Mouse (Mus musculus) spleen, adult 2 months (tissue): ENCODE data around the gene Btbd6. TPM values are rescaled to one million over a fixed set of nuclear protein-coding genes. Genes with fewer than 3 reads are reported as not detected.

ENCODE experiments used
- DNase-seq, 2 experiments: peaks; one replicate each; pipeline versions ENCODE4 v3.0.0 to v3.0.0-alpha.2; 2012 to 2021; ENCODE audit warnings: low spot score in 2 of 2, low read depth in 1 of 2
- H3K27ac ChIP-seq: fragments of 200-500 bp; 2 replicates; pipeline ENCODE4 v1.5.1; 2012; ENCODE audit warnings: low read length, inconsistent platforms; ENCODE audit not compliant: insufficient read depth
- H3K27me3 ChIP-seq: fragments of 200-500 bp; 2 replicates; pipeline ENCODE4 v1.6.1; 2012; ENCODE audit warnings: mild to moderate bottlenecking, moderate library complexity, low read length, inconsistent platforms; ENCODE audit not compliant: control insufficient read depth, insufficient read depth
- H3K36me3 ChIP-seq: fragments of 200-500 bp; 2 replicates; pipeline ENCODE4 v1.6.1; 2012; ENCODE audit warnings: mild to moderate bottlenecking, low read length, inconsistent platforms; ENCODE audit not compliant: control insufficient read depth, insufficient read depth
- H3K4me1 ChIP-seq: fragments of 200-500 bp; 2 replicates; pipeline ENCODE4 v1.6.1; 2011; ENCODE audit warnings: inconsistent platforms; ENCODE audit not compliant: control insufficient read depth, insufficient read depth, insufficient read length
- H3K4me3 ChIP-seq: fragments of 200-500 bp; 2 replicates; pipeline ENCODE4 v1.5.1; 2011; ENCODE audit warnings: mild to moderate bottlenecking, inconsistent platforms; ENCODE audit not compliant: insufficient read depth, insufficient read length; ENCODE audit errors: extremely low read depth
- CTCF ChIP-seq: fragments of 200-500 bp; IDR thresholded peaks from 2 replicates; pipeline ENCODE4 v1.5.1; 2011; ENCODE audit warnings: mild to moderate bottlenecking, inconsistent platforms; ENCODE audit not compliant: insufficient read depth, insufficient read length, insufficient replicate concordance; ENCODE audit errors: extremely low read depth
- POLR2A ChIP-seq: fragments of 200-500 bp; IDR thresholded peaks from 2 replicates; pipeline ENCODE4 v1.6.1; 2011; ENCODE audit warnings: low read depth, low read length, inconsistent platforms
- WGBS: fragments of 180-500 bp; shearing (Covaris S2); methylation state at CpG from one replicate; pipeline ENCODE4 v1.1.7; 2018; 5-methylcytosine and 5-hydroxymethylcytosine counted together
- polyA plus RNA-seq: library from polyadenylated mRNA; depleted of rRNA; stranded (reverse); fragments of >200 nt; gene quantifications from 2 replicates; pipeline ENCODE4 v1.2.3, GENCODE M21; 2012

Gene Btbd6
- polyA plus RNA-seq, 1 experiment, result 22.3 TPM

DNA sequence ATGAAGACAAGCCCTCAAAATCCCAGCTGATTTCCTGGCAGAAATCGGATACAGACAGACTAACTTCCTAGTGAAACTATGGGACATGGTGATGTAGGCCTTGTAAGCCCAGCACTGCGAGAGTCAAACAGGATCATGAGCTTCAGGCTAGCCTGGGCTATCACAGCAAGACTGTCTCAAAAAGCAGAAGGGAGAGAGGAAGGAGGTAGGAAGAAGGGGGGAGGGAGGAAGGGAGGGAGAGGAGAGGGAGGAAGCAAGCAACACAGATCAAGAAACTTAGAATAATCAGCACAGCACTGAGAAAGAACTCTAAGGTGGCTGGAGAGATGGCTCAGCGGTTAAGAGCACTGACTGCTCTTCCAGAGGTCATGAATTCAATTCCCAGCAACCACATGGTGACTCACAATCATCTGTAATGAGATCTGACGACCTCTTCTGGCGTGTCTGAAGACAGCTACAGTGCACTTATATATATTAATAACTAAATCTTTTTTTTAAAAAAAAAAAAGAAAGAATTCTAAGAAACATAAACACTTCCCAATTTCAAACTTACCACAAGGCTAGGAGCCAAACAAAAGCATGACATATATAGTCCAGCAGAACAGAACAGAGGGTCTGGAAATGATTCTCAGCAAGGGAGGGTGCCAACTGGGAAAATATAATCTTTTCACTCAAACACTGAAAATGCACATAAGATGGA is 14.6 kb downstream of the Btbd6 start:
- no peak overlapping the region for H3K4me3 ChIP-seq
- WGBS, result 71% methylated on average over 5 of the region's 5 CpGs
- H3K4me1 ChIP-seq, result peaks cover 6% of the 10 kb centered on the region; the same call in 1 of the 2 replicates
- no peak for DNase-seq
- H3K36me3 ChIP-seq, result peaks cover 16% of the 10 kb centered on the region
- H3K27me3 ChIP-seq, result no peaks in the 10 kb centered on the region
- TF ChIP-seq POLR2A (no peak), CTCF (no peak)
- no peak overlapping the region for H3K27ac ChIP-seq

DNA sequence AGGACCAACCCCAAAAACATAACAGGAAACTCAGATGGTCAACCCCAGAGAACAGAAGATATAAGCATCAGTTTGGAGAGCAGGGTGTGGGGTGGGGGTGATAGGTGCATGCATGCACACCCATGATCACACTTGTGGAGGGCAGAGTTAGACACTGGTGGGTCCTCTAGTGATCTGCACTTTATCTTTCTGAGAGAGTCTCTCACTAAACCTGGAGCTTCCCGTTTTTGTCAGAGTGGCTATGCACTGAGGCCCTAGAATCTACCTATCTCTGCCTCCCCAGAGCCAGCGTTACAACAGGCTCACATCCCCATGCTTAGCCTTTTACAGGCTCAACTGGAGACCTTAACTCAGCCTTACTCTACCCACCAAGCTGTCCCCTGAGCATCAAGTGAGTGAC is 15.2 kb downstream of the Btbd6 start:
- H3K27me3 ChIP-seq, result no peaks in the 10 kb centered on the region
- DNase-seq, result no peak
- TF ChIP-seq POLR2A (no peak), CTCF (no peak)
- H3K27ac ChIP-seq, result no peak overlapping the region
- peaks cover 6% of the 10 kb centered on the region; the same call in 1 of the 2 replicates for H3K4me1 ChIP-seq
- peaks cover 13% of the 10 kb centered on the region for H3K36me3 ChIP-seq
- H3K4me3 ChIP-seq, result no peak overlapping the region
- 50% methylated on average over 2 of the region's 2 CpGs for WGBS

DNA sequence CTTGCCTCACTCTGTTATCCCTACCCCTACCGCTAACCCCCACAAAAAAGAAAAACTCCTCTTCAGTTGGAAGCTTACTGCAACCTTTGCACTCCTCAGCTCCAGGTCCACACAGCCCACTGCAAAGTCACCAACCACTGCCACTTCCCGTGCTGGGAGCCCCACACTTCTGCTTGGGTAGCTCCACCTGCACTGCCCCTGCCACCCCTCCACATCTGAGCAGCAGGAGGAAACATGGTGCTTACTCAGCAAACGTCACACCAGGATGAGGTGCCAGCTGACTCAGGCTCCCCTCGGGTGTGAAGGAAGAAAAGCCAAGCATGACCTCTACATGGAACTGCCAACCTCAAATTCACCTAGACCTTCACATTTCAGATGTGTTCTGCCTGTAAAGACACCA is 17.9 kb downstream of the Btbd6 start:
- DNase-seq, result peak in 1 of 2 experiments; percentile 18
- Histone ChIP-seq H3K4me3 (no peak overlapping the region), H3K36me3 (peaks cover 3% of the 10 kb centered on the region), H3K27ac (no peak overlapping the region), H3K4me1 (peaks cover 12% of the 10 kb centered on the region; the same call in 1 of the 2 replicates), H3K27me3 (no peaks in the 10 kb centered on the region)
- WGBS, result 20% methylated on average over 4 of the region's 4 CpGs
- TF ChIP-seq CTCF (no peak), POLR2A (no peak)

DNA sequence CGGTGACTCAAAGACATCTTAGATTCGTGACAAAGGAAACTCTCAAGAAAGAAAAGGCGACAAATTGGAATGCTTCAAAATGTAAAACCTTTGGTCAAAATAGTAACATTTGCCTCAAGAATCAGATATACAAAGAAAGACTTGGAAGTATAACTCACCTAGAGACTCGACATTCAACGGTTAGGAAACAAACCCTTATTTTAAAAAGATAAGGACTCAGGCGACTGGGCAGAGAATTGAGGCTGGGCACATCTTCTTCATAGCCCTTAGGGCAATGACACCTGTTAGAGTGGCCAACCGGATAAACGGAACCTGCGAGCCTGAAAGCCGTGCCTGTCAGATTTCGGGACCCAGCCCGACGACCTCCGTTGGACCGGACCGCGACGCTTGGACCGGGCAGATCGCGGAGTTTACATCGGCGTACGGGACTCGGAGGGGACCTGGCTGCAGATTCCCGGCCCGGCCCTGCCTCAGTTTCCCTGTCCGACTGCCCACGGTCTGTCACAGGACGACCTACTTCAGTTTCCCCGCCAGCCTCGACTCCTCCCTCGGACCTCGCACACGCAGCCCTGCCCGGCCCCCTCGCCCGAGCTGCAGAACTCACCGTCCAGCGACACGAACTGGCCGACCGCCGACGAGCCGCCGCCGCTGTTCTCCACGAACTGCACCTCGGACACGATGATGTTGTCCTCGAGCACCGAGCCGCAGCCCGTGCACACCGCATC is 23.4 kb downstream of the Btbd6 start:
- Histone ChIP-seq H3K27ac (peak overlapping the region; percentile 97), H3K4me3 (peak overlapping the region; percentile 94), H3K36me3 (no peaks in the 10 kb centered on the region; the same call in 1 of the 2 replicates), H3K27me3 (no peaks in the 10 kb centered on the region), H3K4me1 (peaks cover 11% of the 10 kb centered on the region; the same call in 1 of the 2 replicates)
- under 1% methylated on average over 56 of the region's 56 CpGs for WGBS
- DNase-seq, result no peak
- TF ChIP-seq POLR2A (no peak), CTCF (no peak)

DNA sequence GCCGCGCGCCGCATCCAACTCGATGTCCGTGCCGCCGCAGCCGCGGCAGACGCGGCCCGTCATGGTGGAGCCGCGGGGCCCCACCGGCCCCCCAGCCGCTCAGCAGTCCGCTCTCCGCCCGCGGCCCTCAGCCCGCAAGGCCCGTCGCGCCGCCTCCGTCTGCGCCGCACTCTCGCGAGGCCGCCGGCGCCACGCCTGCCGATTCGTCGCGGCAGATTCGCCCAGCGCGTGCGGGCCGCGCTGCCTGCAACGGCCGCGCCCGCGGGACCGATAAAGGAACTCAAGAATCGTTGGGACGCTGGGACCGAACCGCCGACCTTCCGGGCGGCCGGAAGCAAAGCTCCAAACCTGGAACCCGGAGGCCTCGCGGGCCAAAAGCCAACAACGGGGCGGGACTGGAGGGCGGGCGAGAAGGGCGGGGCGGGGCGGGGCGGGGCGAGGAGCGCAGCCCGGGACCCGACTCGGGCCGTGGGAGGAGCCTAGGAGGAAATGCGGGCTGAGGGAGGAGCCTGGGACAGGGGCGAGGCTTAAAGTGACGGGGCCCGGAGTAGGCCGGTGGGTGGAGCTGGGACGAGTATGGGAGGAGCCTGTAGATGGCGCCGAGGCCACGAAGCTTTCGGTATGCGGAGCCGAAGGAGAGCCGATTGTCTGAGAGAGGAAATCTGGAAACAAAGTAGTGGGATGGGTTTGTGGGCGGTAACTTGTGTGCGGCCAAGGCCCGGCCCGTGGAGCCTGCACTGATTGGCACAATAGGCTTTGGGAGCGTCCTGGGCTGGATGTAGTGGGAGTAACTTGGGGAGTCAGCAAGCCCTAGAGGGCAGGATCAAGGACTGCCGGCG is 24.2 kb downstream of the Btbd6 start, which contains the start of gene Brf1:
Gene Brf1 (minus strand): TSS at position 411 of the 839 bp plus-strand sequence.
- Histone ChIP-seq H3K27me3 (no peaks in the 10 kb centered on the region), H3K4me3 (peak within 1 kb of the TSS; percentile 94), H3K36me3 (no peaks in the 10 kb centered on the region; the same call in 1 of the 2 replicates), H3K27ac (peak within 1 kb of the TSS; percentile 97), H3K4me1 (peaks cover 11% of the 10 kb centered on the region; the same call in 1 of the 2 replicates)
- TF ChIP-seq POLR2A (peak; percentile 76), CTCF (no peak)
- peak; percentile 92 to 97 for DNase-seq
- under 1% methylated on average over 91 of the region's 96 CpGs for WGBS

DNA sequence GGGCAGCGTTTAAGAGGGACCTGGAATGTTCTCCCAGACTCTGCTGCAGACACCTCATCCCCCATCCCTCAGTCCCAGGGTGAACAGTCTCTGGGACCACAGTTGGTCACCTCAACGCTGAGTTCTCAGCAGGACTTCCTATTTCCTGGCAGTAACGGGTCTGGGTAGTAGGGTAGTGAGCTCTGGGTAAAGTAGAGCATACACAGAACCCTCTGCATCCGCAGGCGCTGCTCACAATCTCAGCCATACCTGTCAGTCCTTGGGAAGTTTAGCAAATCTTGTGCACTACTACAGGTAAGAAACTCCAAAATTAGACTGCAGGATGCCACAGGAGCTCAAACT is 24.8 kb downstream of the Btbd6 start:
- WGBS, result 1% methylated on average over 5 of the region's 5 CpGs

More for the DNA sequence above, 24.8 kb downstream of the Btbd6 start:
- H3K4me3 ChIP-seq, result peak overlapping the region; percentile 77
- H3K27me3 ChIP-seq, result no peaks in the 10 kb centered on the region
- peak overlapping the region; percentile 79 for H3K27ac ChIP-seq
- TF ChIP-seq POLR2A, result no peak
- no peak for TF ChIP-seq CTCF
- H3K36me3 ChIP-seq, result no peaks in the 10 kb centered on the region; the same call in 1 of the 2 replicates
- H3K4me1 ChIP-seq, result peaks cover 11% of the 10 kb centered on the region; the same call in 1 of the 2 replicates
- DNase-seq, result no peak
